Mouse (Mus musculus) heart, postnatal 25 days (tissue): ENCODE data around the gene Zfp189. TPM values are rescaled to one million over a fixed set of nuclear protein-coding genes. Genes with fewer than 3 reads are reported as not detected.
"Not testable (repeated sequence)": the region's sequence is repeated elsewhere in the genome, so short reads cannot be mapped to it uniquely, and the experiment has no call there.

Source experiments
- DNase-seq: peaks from one replicate; pipeline ENCODE4 v3.0.0; 2022; ENCODE audit warnings: low spot score
- intact Hi-C: fragments of 180-260 bp; cut with DNase I; formaldehyde crosslinking; loops from one replicate; pipeline ENCODE4 v1.15.1; 2025
- total RNA-seq, 2 experiments: library from RNA; stranded (reverse); gene quantifications; 2 replicates each; pipeline ENCODE4 v1.2.3; 2021

Zfp189 gene
- 1 to 10 TPM; 4.9 to 6.4 TPM for total RNA-seq

DNA sequence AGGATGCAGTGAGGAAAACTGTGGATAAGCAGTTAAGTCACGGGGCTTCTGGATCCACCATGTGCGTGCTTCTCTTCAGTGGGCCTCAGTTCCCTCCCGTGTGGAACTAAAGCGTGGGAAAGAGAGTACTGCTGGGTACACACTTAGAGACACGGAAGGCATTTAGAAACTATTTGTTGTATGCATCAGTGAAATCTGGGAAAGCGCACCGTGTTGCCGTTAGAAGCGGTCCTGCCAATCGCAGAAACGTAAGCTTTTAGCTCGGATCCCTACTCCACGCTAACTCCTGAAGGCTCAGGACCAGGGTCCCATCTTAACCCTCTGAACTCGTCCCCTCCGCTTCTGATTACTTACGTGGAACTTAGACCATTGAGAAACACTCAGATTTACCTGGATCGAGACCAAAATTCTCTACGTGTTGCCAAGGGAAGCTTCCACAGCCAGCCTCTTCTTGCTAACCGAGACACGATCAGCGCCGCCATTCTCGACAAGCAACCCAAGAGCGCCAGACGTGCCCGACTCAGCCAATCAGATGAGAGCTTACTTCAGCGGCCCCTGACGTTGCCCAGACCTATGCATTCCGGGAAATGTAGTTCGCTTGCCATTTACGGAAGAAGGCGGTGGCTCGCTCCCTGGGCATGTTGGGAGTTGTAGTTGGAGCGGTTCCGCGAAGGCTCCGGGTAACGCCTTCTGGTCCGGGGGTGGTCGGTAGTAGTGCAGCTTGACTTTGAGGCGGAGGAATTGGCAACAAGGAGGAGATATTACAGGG lies at the start of gene Zfp189, which contains the start of gene Mrpl50:
Gene Zfp189, plus strand, starts transcription at position 605 of the 769 bp plus-strand sequence.
Gene Mrpl50, minus strand, starts transcription at position 522 of the 769 bp plus-strand sequence.
- DNase-seq = peak; percentile 92
- intact Hi-C loops = no loop called here

DNA sequence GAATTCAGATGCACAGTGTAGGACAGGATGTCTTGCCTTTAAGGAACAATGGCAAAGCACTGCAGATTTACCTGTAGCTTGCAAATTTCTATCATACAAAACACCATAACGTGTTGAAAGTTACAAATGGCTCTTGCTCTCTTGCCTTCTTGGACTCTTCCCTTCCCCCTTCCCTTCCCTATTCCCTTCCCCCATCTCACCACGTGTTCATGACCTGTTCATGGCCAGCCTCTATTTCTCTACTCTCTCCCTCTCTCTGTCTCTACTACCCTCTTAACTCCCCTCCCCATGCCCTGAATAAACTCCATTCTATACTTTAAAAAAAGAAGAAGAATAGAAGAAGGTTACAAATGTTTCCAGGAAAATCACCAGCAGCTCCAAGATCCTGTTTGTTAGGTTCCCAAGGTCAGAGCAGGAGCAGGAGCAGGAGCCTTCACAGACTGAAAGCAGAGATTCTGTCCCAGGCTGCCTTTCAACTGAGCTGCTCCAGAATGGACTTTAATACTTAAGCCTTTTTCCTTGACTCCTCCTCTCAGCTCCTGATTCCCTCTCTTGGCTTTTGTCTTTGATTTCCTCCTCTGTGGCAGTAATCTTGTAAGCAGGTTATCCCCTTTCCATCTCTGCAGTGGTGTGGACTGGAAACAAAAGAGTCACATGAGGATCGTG lies 47.4 kb upstream of the Zfp189 start, which contains the start of gene Acnat1:
Gene Acnat1, minus strand, starts transcription at position 478 of the 666 bp plus-strand sequence.
- intact Hi-C loops = no loop called here
- DNase-seq = no peak

DNA sequence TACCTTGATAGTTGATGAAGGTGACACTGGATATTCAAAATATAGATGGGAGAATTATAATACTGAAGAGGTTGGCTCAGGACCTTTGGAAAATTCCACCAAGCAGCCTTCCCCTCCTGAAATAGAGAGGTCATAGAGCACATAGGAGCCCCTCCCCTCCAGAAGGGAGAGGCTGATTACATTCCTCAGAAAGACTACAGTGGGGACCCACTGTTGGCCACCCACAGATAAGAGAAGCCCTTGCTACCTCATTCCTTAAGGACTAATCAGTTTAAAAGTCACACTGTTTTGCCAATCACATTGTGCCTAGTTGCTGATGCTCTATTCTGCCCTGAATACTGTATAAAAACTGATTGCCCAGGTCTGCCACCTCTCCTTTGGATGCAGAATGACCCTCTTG lies 46.4 kb upstream of the Zfp189 start:
- intact Hi-C loops = no loop called here
- DNase-seq = no peak

DNA sequence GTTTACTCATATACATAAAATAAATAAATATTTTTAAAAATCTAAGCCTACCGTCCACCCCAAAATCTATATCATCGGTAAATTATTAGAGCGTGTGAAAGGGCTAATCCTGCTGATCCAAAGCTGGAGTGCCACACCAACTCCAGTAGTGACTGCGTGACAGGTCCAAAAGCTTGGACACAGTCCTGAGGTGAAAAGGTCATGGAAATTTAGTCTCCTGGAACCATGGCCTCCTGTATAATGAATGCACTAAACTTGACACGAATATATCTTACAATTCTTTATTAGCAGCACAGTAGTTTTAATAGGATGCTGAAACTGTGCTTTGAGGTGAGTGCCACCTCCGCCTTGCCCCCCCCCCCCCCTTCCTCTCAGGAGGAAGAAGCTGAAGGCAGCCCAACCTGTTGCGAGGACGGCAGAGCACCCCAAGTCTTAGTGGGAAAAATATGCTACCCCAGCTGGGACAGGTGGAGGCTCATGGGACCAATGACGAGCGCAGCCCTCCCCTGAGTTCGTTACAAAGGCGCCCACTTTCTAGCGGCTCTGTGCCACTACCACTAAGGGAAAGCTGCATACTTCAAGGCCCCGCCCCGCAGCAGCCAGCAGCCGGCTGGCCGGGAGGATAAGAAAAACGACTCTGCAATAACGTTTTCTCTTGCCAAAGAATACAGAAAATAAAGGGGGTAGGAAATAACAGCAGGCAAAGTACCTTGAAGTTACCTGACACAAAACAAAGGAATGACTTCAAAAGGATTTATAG lies 42.7 kb upstream of the Zfp189 start:
- intact Hi-C loops = no loop called here
- no peak for DNase-seq

DNA sequence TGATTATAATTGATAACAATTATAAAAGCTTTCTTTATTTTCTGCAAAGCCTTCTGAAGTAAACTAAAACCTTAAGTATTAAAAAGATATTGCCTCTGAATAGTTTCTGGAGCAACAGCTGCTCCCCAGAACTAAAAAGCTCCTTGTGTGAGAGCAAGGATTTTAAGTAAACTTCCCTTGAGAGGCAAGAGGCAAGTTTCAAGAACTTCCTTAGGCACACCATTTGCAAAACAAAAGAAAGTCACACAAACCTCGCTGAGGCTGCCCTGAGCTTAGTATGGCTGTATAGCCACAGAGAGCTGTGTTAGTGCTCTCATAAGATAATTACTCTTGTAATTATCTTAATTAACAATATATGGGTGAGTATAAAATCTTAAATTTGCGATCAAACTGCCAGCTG lies 41.9 kb upstream of the Zfp189 start:
- DNase-seq, intact Hi-C loops: not testable (repeated sequence)

DNA sequence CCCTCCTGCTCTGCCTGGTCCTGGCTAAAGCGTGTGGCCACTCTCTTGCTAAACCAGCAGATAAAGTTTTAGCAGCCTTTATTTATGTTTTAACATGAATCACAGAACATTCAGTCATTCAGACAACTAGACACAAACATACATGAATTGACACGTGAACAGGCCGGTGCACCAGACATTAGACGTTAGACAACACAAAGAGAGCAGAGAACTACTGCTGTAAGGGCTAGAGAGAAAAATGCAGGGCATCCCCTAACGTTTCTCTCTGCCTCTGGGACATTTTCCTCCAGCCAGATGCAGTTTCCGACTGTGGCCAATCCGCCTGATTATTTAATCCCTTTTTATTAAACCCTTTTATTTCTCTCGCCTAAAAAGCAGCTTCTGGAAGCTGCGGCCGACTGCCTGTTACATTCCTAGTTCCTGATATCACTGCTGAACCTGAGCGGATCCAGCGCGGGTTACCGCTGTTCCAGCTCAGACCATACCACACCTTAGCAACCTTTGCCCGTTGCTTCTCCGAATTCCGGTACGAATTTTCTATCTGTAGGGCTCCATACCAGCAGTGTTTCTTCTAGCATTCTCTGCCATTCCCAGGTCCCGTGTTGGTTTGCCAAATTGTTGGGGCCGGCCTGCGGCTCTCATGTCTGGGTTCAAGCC lies 40.7 kb upstream of the Zfp189 start:
- intact Hi-C loops = no loop called here
- DNase-seq = no peak

DNA sequence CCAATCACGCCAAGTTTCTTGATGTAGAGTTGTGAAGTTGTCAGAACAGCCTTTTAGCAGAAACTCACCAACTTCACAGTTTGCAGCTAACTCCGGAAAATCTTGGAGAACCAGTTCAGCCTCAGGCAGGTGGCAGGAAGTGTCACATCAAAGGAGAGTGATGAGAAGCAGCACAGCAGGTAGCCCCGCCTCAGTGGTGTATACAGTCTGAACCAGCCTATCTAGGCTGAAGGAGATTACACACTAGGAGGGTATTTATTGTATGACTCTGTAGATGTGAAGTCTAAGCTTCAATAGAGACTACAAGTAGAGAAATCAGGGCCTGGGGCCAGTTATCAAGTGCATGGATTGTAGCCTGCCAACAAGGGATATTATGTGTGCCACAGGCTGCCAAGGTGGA lies 40.1 kb upstream of the Zfp189 start:
- no peak for DNase-seq
- intact Hi-C loops = no loop called here

DNA sequence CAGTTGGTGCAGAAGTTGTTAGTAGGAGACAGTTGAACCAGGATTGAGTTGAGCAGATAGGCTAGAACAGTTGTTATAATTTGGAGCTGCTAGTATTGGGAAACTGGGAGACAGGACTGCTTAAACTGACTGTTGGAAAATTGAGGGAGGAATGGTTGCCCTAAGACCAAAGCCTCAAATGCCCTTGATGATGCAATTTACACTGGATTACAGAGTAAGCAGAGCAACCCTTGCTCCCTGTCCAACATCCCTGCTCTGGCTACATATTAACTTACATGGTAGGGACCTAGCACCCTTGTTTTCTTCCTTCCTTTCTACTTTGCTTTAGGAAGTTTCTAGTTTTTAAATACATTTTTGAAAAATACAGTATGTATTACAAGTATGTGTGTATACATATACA lies 35.5 kb upstream of the Zfp189 start:
- intact Hi-C loops = no loop called here
- DNase-seq = no peak

DNA sequence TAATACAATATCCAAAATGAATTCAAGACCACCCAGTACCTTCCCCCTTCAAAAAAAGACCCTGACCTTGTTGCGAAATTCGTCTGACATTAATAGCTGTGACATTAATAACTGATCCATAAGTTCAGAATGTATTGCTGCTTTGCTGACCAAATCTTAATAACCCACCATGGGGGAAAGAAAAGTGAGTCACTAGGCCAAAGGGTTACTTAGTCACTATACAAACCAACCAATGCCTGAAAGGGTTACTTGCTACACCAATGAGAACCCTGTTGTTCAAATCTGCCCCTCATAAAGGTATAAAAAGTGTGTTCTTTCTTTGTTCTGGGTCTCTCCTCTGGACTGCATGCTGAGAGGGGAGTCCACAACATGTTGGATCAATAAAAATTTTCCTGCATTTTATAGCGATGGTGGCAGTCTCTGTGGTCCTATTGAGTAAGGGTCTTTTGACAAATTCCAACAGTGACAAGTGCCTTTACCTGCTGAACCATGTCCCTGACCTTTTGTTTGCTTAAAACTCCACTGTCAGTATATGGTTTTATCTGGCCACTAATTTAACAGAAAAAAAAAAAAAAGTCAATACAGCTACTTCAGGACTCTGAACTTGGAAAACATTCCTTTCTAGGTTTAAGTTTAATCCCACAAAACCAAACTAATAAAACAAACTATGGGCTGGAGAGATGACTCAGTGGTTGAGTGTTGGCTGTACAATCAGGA lies 34.9 kb upstream of the Zfp189 start:
- DNase-seq, intact Hi-C loops: not testable (repeated sequence)

DNA sequence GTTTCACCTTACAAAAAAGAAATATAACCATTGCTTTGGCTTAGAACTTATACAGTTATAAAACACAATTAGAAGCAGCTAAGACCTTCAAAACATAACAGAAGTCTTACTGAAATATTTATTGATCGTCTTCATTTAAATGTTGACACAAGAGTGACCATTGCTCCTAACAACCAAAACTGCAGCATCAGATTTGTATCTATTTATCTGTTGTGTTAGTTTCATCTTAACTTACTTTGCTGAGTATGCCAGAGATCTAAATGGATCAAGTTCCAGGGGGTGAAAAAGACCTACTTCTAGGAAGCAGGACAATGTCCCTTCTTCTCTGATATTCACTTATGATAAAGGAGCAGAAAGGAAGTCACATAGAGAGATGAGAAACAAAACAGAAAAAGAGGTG lies 17.4 kb upstream of the Zfp189 start:
- intact Hi-C loops = no loop called here
- no peak for DNase-seq

DNA sequence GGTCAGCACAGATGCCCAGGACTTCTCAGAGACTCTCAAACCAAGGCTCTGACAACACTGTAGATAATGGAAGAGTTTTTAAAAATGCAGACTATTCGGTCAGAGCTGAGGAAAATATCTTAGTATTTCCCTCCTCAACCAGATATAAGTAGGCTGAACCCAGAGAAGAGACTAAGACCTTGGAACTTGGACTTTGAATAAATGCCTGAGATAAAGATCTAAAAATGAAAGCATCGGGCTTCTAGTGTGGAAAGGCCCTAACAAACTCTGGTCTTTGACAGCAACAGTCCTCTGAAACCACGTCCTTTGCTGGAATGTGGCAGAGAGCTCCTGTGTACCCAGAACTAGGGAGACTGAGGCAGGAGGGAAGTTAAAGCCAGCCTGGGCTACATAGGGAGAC lies 14.6 kb upstream of the Zfp189 start, which contains the start of gene Baat:
Gene Baat, minus strand, starts transcription at position 172 of the 400 bp plus-strand sequence.
- DNase-seq = no peak
- intact Hi-C loops = no loop called here

DNA sequence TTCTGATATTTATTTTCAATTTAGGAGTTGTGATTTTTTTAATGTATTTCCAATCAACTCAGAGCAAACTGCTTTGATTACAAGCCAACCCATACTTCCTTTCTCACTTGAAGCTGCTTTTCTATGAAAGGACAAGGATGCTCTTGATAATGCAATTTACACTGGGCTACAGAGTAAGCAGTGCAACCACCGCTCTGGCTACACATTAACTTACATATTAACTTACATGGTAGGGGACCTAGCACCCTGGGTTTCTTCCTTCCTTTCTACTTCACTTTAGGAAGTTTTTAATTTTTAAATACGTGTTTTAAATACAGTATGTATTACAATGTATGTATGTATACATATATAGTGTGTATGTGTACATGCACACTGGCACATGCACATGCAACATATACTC lies 11.8 kb upstream of the Zfp189 start:
- intact Hi-C loops = no loop called here
- no peak for DNase-seq

DNA sequence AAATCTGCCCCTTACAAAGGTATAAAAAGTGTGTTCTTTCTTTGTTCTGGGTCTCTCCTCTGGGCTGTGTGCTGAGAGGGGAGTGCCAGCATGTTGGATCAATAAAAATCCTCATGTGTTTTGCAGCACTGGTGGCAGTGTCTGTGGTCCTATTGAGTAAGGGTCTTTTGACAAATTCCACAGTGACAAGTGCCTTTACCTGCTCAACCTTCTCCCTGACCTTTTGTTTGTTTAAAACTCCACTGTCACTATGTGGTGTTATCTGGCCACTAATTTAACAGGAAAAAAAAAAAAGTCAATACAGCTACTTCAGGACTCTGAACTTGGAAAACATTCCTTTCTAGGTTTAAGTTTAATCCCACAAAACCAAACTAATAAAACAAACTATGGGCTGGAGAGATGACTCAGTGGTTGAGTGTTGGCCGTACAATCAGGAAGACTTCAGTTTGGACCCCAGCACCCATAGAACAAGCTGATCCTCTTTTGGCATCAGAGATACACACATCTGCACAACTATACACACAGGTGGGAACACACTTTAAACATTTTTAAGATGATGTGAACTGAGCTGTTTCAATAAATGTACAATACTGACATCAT lies 10.6 kb upstream of the Zfp189 start:
- DNase-seq, intact Hi-C loops: not testable (repeated sequence)

DNA sequence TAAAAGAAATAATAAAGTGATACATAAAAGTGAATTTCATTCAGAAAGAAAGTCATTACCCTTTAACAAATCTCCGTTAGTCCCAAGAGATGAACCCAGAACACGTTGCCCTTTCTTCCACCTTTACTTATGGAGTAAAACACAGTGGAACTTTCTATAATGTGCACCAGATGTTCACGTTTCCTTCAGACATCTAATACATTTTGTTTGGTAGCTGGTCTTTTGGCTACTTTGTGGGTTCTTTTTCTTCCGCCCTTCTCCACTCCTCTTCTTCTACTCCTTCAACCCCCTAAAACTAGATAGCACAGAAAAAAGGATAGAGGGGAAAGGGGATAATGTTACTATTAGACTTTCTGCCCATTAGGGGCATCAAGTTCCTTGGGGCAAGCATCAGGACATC lies 8.3 kb upstream of the Zfp189 start:
- DNase-seq = no peak
- intact Hi-C loops = no loop called here

DNA sequence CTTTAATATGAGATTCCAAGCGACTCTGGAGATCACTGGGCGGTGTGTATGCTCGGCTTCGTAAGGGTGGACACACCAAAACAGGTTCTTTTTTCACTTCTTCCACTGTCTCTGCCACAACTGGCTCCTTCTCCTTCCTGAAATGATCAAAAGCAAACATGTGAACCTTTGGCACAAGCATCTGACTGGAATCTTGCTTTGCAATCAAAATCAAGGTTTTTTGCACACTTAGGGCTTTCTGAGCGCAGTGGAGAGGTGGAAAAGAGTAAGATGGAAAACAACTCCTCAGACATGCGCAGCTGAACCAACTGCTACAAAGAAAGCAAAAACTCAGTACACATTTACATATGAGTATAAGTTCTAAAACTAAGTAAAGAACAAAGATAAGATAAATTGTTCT lies 6.5 kb upstream of the Zfp189 start:
- intact Hi-C loops = no loop called here
- DNase-seq = no peak

DNA sequence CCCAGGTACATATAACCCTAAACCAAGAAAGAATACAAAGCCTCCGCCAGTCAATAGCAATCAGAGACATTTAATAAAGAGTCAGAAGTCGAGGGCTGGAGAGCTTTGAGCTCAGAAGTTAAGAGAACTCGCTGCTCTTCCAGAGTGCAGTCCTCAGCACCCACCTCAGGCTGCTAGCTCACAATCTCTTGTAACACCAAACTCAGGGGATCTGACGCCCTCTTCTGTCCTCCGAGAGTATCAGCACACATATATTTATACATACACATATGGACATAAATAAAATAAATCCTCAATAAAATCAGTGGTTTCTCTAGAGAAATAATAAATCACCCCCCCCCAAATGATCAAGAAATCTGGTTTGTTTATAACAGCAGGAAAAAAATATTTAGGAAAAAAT lies 1.5 kb upstream of the Zfp189 start:
- intact Hi-C loops = no loop called here
- DNase-seq = no peak

DNA sequence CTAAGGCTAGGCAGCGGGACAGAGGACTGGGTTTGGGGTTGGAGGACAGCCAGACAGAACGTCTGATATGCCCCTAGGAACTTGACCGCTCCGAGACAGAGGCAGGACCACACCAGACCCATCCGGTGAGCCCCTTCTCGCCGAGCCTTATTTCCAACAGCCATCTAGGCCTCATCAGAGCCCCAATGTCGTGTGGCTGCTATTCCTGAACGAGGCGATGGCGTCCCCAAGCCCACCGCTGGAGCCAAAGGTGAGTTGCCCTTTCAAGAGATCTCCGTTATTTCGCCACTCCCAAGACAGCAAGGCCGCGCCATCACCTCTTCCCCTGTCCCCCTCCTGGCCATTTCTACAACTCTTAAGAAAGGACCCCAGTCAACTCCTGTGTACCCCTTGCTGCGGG lies 370 bp downstream of the Zfp189 start:
- DNase-seq = no peak
- intact Hi-C loops = no loop called here

DNA sequence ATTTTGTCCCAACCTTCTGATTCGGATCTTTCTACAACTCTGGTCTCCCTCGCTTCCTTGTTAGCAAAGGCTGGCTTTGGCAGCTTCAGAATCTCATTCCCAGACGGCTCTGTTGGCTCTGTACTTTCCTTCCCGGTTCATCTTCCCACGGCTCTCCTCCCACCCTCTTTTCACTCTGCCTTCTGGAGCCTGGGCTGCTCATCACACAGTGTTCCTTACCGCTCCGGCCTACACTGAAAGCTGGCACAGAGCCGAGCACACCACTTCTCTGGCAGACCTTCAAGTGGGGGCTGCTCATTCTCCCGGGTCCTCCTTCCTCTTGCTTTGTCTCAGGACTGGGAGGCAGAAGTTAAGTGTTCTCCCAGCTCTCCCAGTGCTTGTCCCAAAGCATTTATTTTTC lies 1.6 kb downstream of the Zfp189 start:
- DNase-seq = peak; percentile 14
- intact Hi-C loops = loop anchor here (2.0 kb wide), 1 partner anchor 106 kb away; no protein-coding TSS in a partner anchor

DNA sequence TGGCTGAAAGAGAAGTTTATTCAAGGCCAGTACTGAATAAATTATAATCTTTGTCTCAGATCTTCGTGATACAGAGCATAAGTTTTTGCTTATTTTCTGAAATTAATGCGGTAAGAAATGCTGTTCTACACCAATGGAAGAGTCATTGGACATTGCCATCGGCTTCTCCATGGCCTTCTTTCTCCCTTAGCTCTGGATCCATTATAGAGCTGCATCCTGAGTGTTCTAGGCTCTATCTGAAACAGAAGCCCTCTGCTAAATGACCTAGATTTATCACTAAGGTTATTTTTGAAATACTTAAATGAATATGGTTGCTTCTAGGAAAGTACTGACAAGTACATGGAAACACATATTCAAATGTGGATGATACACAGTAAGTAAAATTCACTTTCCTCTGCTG lies 14.1 kb downstream of the Zfp189 start:
- intact Hi-C loops = no loop called here
- no peak for DNase-seq
